Mouse (Mus musculus) adrenal gland, postnatal 10 days (tissue): Measurements from ENCODE around the gene Fign. TPM values are rescaled to one million over a fixed set of nuclear protein-coding genes. Genes with fewer than 3 reads are reported as not detected.

Experiments
- DNase-seq: peaks from one replicate; pipeline ENCODE4 v3.0.0; 2021; ENCODE audit warnings: mixed read lengths
- total RNA-seq, 2 experiments: library from RNA; stranded (reverse); gene quantifications; 2 replicates each; pipeline ENCODE4 v1.2.3; 2021

The Fign gene
- total RNA-seq, 2 experiments from 2014 or later = 3.7 to 5.3 TPM

- DNase-seq = no peak
Measured at GRCm38 (mm10) chr2:64059477-64059876, 38.4 kb downstream of the Fign start.

- DNase-seq = no peak
Measured at GRCm38 (mm10) chr2:64048142-64048541, 49.7 kb downstream of the Fign start.

- DNase-seq = peak; percentile 77
Measured at GRCm38 (mm10) chr2:64043099-64043498, 54.7 kb downstream of the Fign start.

- no peak for DNase-seq
Measured at GRCm38 (mm10) chr2:64035393-64035792, 62.4 kb downstream of the Fign start.

GRCm38 (mm10) chr2:64033871-64034270, 64.0 kb downstream of the Fign start:
- peak; percentile 41 for DNase-seq

- no peak for DNase-seq
Measured at GRCm38 (mm10) chr2:64025961-64026360, 71.9 kb downstream of the Fign start.

GRCm38 (mm10) chr2:63994304-63995023, 103.4 kb downstream of the Fign start:
- DNase-seq = no peak

GRCm38 (mm10) chr2:63985426-63985825, 112.4 kb downstream of the Fign start:
- no peak for DNase-seq

GRCm38 (mm10) chr2:63982351-63982751, 115.5 kb downstream of the Fign start:
- no peak for DNase-seq

GRCm38 (mm10) chr2:63981449-63981848, 116.4 kb downstream of the Fign start:
- DNase-seq = no peak

GRCm38 (mm10) chr2:63969633-63970032, 128.2 kb downstream of the Fign start:
- DNase-seq = no peak

- no peak for DNase-seq
Measured at GRCm38 (mm10) chr2:63931041-63931440, 166.8 kb downstream of the Fign start.

- DNase-seq = no peak
Measured at GRCm38 (mm10) chr2:63926481-63927097, 171.2 kb downstream of the Fign start.

GRCm38 (mm10) chr2:63925721-63926235, 172.1 kb downstream of the Fign start:
- DNase-seq = no peak
